Mouse (Mus musculus): ENCODE results near the gene Ankdd1b.

Ankdd1b gene

GRCm38 (mm10) chr13:96457566-96457965 lies 13.4 kb downstream of the Ankdd1b start:
- in situ Hi-C loops (cut with MboI; ENCODE audit: unreplicated experiment in 2 of 2): no loop called here

DNA sequence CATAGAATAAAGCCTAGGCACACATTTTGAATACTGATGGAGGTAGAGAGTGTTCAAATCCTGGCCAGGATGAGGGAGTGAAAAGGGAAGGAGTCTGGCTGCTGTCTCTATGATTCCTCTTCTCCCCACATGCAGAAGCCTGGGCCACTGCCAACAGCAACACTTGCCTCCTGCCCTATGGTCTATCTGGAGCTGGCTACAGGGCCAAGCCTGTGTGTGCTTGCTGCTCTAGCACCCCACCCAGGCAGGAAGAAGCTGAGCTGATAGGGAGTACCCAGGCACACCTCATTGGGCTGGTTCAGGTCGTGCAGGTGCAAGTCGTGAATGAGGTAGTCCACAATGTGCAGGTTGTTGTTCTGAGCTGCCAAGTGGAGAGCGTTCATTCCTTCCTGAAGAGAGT lies 16.7 kb downstream of the Ankdd1b start:
- in situ Hi-C loops (cut with MboI; ENCODE audit: unreplicated experiment in 2 of 2): no loop called here

GRCm38 (mm10) chr13:96452621-96453020 lies 18.4 kb downstream of the Ankdd1b start:
- in situ Hi-C loops (cut with MboI; ENCODE audit: unreplicated experiment in 2 of 2): no loop called here

DNA sequence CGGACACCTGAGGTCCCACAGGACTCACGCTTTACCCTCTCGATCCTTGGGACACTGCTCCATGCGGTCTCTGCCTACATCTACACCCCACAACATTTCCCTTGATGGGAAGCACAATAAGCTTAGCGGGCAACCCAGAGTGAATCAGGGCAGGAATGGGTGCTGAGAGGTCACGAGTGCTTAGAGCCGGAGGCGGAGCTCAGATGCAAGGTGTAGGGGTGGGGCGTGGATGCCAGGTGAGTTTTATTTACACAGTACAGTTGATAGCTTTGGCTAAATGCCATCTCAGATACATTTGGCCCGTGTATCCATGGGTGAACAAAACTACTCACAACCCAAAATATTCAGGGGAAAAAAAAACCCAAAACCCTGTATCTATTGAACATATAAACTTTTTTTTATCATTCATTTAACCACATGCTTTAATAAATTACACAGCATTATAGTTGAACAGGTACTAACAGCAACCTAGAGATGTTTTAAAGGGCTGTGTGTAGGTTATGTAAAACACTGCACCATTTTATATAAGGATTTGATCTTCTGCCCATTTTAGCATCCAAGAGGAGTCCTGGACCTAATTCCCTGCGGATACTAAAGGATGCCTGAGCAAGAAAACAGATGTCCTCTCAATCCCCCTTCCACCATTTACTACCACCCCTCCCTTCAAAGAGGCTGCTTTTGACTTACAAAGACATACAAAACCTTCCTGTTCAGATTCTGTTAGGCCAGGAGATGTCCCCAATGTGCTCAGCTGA lies 19.4 kb downstream of the Ankdd1b start:
- in situ Hi-C loops (cut with MboI; ENCODE audit: unreplicated experiment in 2 of 2): no loop called here

GRCm38 (mm10) chr13:96450869-96451268 lies 20.1 kb downstream of the Ankdd1b start:
- in situ Hi-C loops (cut with MboI; ENCODE audit: unreplicated experiment in 2 of 2): no loop called here

DNA sequence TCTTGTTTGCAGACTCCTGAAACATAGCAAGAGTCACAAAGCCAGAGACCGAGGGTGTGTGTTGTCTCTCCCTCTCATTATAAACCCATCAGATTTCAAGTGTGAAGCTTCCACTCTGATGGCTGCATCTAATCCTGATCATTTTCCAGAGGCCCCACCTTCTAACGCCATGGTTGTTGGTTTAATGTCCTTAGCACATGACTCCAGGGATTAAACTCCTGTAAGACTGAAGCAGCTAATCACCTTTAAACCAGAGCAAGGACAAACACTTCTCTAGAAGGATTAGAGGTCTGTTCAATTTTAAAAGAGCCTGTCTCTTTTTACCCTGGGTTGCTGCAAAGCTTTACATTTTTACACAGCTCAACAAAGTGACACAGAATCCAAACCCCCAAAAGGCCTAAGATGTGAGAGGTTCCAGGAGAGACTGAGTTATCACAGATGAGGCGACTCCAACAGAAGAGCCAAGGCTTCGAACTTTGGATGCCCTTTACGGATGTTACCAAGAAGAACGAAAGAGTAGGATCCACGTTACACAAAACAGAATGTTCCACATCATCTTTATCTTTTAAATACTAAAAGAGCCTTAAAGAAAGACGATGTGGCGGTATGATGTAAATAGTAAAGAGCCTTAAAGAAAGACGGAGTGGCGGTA lies 20.7 kb downstream of the Ankdd1b start:
- in situ Hi-C loops (cut with MboI; ENCODE audit: unreplicated experiment in 2 of 2): no loop called here

DNA sequence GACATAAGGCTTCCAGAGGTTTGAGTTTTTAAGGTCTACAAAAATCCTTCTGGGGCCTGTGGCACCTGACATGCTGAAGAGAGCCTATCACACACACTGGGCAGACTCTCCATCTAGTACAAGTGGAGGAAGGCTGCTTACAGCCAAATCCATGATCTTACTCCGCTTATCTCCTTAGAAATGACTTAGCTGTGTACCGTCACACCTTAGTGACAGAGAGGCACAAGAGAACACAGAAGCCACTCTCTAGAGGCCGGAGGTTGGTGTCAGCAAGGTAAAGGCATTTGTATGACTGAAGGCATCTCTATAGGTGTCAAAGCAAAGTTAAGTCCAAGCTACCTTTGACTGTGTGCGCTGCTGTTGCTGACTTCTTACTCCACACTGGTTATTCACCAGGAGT lies 30.6 kb downstream of the Ankdd1b start:
- in situ Hi-C loops (cut with MboI; ENCODE audit: unreplicated experiment in 2 of 2): no loop called here

DNA sequence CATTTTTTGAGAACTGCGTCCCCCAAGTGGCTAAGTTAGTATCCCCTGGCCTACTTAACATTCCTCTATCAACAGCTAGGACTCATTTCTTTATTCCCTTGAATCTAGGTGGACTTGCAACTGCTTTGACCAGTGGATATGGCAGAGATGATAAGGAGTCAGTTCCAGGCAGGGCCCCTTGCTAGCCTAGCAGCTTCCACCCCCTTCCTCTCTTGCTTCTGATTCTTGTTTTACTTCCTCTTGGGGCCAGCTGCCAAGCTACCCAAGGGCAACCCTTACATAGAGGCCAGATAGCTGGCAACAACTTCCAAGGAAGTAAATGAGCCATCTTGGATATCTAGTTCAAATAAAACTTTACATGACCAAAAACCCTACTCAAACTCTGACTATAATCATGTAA lies 34.1 kb downstream of the Ankdd1b start:
- in situ Hi-C loops (cut with MboI; ENCODE audit: unreplicated experiment in 2 of 2): loop anchor here in 1 of 2 experiments (10.0 kb wide), 1 partner anchor 398 kb away; no protein-coding TSS in a partner anchor

- in situ Hi-C loops (cut with MboI; ENCODE audit: unreplicated experiment in 2 of 2): loop anchor here in 1 of 2 experiments (10.0 kb wide), 1 partner anchor 399 kb away; no protein-coding TSS in a partner anchor
Measured at GRCm38 (mm10) chr13:96435793-96436192, 35.2 kb downstream of the Ankdd1b start.

- in situ Hi-C loops (cut with MboI; ENCODE audit: unreplicated experiment in 2 of 2): loop anchor here (5.0 to 10.0 kb wide), 2 partner anchors 157 to 400 kb away; no protein-coding TSS in a partner anchor
Measured at GRCm38 (mm10) chr13:96434899-96435331, 36.1 kb downstream of the Ankdd1b start.

DNA sequence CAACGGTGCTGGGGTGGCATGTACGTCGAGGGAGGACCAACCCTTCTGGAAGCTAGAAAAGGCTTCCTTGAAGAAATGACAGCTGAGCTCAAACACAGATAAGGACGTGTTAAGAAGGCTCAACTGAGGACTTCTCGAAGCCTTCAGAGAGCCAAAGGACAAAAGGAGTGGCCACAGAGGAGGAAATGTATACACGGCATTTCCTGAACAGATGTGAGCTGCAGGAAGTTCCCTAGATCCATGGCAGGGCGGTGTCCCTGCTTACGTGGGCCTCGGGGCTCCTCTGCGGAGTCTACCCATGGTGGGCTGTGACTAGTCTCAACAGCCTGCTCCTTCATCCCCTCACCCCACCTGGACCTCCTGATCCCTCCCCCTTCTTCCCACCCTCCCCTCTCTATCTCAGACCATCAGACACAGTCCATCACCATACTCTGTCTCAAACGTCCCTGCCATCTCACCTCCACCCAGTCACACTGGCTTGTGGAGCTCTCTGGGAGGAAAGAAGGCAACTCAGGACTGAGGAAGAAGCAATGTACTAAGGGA lies 37.3 kb downstream of the Ankdd1b start:
- in situ Hi-C loops (cut with MboI; ENCODE audit: unreplicated experiment in 2 of 2): loop anchor here (5.0 to 10.0 kb wide), 2 partner anchors 159 to 401 kb away; no protein-coding TSS in a partner anchor

- in situ Hi-C loops (cut with MboI; ENCODE audit: unreplicated experiment in 2 of 2): loop anchor here (5.0 to 10.0 kb wide), 2 partner anchors 159 to 402 kb away; no protein-coding TSS in a partner anchor
Measured at GRCm38 (mm10) chr13:96433041-96433440, 38.0 kb downstream of the Ankdd1b start.

DNA sequence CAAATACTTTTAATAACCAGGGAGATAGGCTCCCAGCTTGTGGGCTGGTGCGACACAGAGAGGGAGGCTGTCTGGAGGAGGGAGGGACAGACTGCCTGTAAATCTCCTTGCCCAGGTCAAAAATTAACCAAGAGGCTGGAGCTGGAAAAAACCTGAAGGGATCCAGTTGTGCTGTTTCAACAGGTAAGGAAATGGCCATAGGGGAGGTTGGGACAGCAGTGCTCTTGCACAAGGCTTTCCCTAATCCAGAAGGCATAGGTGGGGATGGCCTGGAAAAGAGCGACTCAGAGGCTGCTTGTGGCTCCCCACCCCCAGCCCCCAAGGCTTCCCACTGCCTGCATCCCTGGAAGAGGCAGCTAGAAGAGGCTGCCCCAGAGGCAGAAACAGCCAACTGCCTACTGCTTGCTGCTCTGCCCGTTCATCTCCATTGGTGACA lies 38.6 kb downstream of the Ankdd1b start:
- in situ Hi-C loops (cut with MboI; ENCODE audit: unreplicated experiment in 2 of 2): loop anchor here (5.0 to 10.0 kb wide), 2 partner anchors 160 to 402 kb away; no protein-coding TSS in a partner anchor

GRCm38 (mm10) chr13:96431595-96432156 lies 39.3 kb downstream of the Ankdd1b start:
- in situ Hi-C loops (cut with MboI; ENCODE audit: unreplicated experiment in 2 of 2): loop anchor here (5.0 to 10.0 kb wide), 2 partner anchors 161 to 403 kb away; no protein-coding TSS in a partner anchor

GRCm38 (mm10) chr13:96428531-96428930 lies 42.5 kb downstream of the Ankdd1b start:
- in situ Hi-C loops (cut with MboI; ENCODE audit: unreplicated experiment in 2 of 2): no loop called here

GRCm38 (mm10) chr13:96426044-96426443 lies 45.0 kb downstream of the Ankdd1b start:
- in situ Hi-C loops (cut with MboI; ENCODE audit: unreplicated experiment in 2 of 2): no loop called here

DNA sequence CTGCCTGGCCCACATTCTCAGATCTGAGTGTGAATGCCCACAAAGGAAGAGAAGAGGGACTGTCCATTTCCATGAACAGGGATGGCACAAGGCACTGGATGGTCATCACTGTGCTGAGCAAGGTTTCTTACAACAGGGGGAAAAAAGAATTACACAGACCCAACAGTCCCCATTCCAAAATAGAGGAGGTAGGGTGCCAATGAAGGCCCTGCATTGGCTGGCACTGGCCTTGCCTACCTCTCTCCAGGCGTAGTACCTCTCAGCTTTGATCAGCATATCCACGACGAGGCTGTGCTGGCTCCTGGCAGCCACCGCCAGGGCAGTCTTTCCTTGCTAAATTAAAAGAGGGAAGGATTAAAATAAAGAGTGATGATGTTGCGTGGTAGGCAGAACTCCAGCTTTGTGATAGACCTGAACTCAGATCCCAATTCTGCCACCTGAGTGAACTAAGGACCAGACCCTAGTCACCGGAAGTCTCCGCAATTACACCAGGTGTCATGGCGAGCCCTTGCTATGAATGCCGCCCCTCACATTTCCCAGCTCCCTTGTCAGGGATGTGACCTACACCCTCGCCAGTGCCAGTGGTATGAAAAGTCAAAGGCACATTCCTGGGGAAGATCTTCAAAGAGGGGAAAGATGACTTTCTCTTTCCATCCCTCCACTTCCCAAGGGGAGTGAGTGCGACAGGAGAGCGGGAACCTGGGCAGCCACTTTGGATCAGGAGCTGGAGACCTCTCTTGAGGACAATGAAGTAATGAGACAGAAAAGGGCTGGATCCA lies 46.3 kb downstream of the Ankdd1b start:
- in situ Hi-C loops (cut with MboI; ENCODE audit: unreplicated experiment in 2 of 2): no loop called here

DNA sequence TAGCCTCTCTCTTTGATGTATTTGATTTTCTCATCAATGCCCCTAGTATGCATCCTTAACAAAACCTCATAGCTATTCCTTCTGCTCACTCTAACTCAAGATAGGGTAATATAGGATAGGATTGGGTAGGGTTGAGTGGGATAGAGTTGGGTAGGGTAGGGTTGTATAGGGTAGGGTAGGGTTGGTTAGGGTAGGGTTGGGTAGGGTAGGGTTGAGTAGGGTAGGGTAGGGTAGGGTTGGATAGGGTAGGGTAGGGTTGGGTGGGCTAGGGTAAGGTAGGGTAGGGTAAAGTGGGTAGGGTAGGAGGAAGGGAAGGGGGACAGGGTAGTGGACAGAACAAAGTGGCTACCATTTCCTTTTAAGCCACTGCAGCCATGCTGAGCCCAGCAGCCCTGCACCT lies 49.8 kb downstream of the Ankdd1b start:
- in situ Hi-C loops (cut with MboI; ENCODE audit: unreplicated experiment in 2 of 2): no loop called here

DNA sequence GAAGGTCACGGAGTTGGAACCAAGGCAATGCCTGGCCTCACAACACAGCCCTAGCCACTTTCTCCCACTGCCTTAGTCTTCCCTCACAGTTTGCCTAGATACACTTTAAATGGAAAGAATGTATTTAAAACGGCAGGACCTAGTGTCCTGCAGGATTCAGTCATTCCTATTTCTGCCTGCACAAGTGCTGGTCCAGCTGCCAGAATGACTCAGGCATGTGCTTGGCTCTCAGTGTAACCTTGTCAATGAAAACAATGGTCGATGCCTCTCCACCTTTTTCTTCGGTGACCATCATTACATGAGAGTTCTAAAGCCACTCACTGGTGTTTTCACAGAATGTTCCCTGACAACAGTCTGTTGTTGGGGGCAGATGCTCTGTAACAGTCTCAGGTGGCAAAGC lies 52.5 kb downstream of the Ankdd1b start:
- in situ Hi-C loops (cut with MboI; ENCODE audit: unreplicated experiment in 2 of 2): no loop called here

- in situ Hi-C loops (cut with MboI; ENCODE audit: unreplicated experiment in 2 of 2): no loop called here
Measured at GRCm38 (mm10) chr13:96417261-96417813, 53.7 kb downstream of the Ankdd1b start.

Data from v-Abl transformed pro-B cells (cell line).